Mouse (Mus musculus) yolk sac, embryonic 10.5 days (tissue): ENCODE results near the gene B4galt3.

Experiments used
- DNase-seq: peaks from one replicate; pipeline ENCODE4 v3.0.0-alpha.2; 2017; ENCODE audit warnings: low spot score

The B4galt3 gene

GRCm38 (mm10) chr1:171269848-171270572 lies at the start of gene B4galt3:
Gene B4galt3 (plus strand): TSS chr1:171270328.
- peak; percentile 94 for DNase-seq

GRCm38 (mm10) chr1:171220871-171221270 lies 49.3 kb upstream of the B4galt3 start:
- DNase-seq, result peak; percentile 69

DNA sequence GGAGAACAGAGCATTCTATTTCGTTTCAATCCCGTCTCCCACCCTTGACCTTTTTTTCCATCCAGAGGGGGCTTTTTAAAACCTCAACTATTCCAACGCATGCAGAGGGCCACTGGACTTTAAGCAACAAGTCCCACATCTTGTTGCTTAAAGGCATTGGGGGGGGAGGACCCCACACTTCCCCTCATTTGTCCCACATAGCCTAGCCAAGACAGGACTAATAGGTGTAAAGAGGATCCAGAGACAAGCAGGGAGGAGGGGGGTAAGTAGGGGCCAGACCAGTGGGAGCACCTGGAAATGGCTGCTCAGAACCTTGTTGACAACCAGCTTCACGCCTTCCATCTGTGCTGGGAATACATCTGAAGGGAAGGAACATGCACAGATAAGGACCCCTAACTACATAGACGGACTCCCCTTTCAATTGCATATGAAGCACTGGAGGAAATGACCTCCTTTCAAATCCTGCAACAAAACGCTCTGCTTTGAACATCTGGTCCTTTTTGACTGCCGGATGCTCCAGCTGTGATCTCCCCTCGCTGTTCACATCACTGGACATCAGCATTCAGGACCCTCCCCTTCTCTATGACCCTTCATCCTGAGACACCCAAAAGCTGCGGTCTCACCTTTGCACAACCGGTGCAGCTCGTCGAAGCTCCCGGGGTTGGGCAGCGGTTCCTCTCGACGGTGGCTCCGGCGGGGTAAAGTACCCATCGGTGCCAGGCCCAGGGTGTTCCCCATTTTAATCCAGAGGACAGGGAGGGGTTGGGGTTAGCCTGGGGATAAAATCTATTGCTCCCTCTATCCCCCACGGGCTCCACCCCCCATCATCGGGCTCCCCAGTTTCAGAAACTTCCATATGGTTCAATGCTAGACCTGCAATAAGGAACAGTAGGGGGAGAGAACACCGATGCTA lies 48.6 kb upstream of the B4galt3 start:
- DNase-seq, result no peak

- DNase-seq, result peak; percentile 98
Measured at GRCm38 (mm10) chr1:171222238-171223155, 47.6 kb upstream of the B4galt3 start, which contains the start of gene Tomm40l. Gene Tomm40l (minus strand): TSS chr1:171222514.

DNA sequence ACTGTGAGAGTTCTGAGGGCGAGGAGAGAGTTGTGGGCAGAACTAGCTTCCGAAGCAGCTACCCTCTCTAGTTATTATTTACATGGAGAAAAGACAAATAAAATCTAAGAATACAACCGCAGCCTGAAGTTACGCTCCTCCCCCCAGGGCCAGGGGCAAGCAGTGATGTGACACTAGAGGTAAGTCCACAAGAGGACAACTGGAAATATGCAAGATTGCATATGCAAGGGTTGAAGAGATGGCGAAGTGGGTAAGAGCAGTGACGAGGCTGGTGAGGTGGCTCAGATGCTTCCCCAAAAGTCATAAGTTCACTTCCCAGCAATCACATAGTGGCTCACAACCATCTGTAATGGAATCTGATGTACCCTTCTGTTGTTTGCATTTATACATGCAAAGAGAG lies 47.0 kb upstream of the B4galt3 start:
- peak; percentile 17 for DNase-seq

- DNase-seq, result peak; percentile 85
Measured at GRCm38 (mm10) chr1:171223796-171224195, 46.3 kb upstream of the B4galt3 start.

- DNase-seq, result peak; percentile 87
Measured at GRCm38 (mm10) chr1:171224857-171225256, 45.3 kb upstream of the B4galt3 start, which contains the start of gene Apoa2. Gene Apoa2 (plus strand): TSS chr1:171225054.

DNA sequence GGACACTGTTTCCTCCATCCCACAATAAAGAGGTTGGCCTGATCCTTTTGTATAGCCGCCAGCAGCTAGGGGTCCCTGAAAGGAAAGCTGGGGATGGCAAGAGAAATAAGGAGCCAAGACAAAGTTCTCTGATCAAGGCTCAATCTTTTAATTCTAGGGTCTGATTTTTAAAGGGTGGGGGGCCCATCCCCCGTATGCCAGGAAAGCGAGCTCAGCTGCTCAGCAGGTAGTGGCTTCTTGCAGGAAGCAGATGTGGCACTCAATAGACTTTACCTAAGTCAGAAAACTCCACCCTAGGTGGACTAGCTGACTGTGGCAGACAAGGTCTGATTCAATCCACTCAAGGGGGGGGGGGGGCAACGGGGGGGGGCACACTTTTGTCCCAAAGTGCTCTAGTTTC lies 43.3 kb upstream of the B4galt3 start:
- peak; percentile 10 for DNase-seq

GRCm38 (mm10) chr1:171227879-171228278 lies 42.2 kb upstream of the B4galt3 start:
- peak; percentile 19 for DNase-seq

- no peak for DNase-seq
Measured at GRCm38 (mm10) chr1:171229750-171230149, 40.4 kb upstream of the B4galt3 start.

DNA sequence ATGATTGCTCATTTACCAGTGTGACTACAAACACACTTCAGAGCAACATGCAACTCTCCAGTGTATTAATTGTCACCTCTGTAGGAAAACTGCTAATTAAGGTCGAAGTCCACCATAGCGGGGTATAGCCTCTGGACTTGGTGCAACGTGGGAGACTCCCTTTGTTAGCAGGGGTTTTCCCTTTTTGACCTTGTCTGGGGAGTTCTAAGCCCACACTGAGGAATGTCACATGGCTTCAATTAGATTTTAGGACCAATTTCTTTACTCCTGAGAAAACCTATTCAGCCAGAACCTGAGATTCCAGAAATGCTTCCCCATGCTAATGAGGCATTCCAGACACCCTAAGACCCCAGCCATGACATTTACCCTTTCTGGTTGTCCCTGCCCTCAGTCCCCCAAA lies 39.9 kb upstream of the B4galt3 start:
- DNase-seq, result no peak

DNA sequence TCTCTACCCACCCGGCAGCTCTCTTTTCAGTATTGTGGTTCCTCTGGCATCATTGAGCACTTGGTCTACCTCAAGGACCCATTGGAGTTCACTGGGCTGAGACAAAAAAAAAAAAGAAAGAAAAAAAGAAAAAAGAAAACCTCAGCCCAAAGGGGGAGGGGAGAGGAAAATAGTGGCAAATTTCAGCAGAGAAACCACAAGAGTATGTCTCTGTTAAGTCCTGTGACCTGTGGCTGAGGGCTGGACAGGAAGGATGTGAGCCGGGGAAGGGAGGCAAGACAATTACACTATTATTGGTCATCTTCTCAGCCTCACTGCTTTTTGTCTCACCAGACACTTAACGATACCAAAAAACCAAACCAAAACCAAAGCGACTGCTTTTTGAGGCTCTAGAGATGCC lies 38.3 kb upstream of the B4galt3 start:
- no peak for DNase-seq

DNA sequence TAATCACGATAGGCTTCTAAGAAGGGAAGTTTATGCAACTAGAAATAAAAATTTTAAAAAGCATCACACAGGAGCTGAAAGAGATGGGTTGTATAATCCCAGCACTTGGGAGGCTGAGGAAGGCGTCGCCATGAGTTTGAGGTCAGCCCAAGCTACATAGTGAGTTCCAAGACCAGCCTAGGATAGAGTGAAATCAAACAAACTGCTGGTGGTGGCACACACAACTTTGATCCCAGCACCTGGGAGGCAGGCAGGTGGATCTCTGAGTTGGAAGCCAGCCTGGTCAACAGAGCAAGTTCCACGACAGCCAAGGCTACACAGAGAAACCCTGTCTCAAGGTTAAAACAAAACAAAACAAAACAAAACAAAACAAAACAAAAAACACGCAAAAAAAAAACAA lies 37.8 kb upstream of the B4galt3 start:
- no peak for DNase-seq

DNA sequence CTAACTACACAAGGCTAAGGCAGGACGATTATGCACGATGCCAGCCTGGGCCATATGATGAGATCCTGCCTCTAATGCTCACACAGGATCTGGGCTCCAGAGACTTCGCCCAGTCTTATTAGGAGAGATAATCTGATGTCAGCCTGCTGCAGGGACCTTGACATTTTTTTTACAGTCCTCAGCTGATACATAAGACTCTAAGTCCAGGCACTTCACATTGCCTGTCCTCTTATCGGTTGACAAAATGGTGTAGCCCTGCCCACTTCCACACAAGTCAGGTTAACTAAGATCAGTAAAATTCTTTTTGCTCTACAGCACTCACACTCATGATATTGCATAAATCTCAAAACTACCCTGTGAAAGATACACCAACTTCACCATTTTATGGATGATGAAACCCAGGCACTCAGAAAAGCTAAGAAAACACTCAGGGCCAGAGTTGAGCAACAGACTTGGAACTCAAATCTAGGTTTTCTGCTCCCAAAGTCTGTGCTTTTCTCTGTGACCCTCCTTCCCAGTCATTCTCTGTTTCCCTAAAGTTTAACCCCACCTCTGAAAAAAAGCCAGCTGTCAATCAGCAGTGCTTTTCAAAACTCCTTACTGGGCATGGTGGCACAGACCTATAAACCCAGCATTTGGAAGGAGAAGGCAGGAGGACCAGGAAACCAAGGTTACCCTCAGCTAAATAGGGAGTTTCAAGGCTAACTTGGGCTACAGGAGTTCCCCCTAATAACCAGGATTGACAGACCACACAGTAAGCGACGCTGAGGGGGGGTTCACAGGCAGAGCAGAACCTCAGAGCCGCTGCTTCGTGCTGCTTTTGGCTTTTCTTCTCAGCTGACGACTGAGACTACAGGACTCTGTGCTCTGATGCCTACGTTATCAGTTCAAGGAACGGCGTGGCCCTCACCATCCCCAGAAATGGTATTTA lies 37.1 kb upstream of the B4galt3 start:
- no peak for DNase-seq

DNA sequence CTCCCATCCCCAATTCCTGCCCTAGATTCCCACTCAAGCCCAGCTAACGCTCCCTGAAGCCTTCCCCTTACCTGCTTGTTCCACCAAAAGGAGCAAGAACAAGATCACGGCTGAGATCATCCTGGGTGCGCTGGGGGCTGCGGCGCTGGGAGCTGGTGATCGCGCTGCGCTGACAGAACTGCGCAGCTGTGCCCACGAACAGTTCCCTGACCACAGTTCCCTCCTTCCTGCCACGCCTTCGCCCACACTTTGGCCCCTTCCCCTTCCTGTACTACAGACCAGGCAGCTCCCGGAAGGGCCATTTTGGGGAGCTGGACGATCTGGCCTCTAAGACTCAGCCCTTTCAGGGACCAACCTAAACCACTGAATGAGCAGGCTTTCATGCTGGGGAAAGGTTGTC lies 36.0 kb upstream of the B4galt3 start, which contains the start of gene Fcer1g:
Fcer1g (minus strand) TSS at position 240 of the 400 bp plus-strand sequence.
- DNase-seq, result no peak

GRCm38 (mm10) chr1:171234538-171234937 lies 35.6 kb upstream of the B4galt3 start:
- no peak for DNase-seq

DNA sequence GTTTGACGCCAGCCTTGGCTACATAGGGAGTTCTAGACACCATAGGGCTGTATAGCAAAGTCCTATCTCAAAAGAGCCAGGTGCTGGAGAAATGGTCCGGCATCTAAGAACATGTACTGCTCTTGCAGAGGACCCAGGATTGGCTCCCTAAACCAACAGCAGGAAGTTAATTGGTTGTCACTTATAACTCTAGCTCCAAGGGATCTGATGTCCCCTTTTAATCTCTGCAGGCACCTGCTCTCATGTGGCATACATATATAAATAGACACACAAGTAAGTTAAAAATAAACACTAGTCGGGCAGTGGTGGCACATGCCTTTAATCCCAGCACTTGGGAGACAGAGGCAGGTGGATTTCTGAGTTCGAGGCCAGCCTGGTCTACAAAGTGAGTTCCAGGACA lies 34.3 kb upstream of the B4galt3 start:
- no peak for DNase-seq

- peak; percentile 85 for DNase-seq
Measured at GRCm38 (mm10) chr1:171237438-171237837, 32.7 kb upstream of the B4galt3 start.

GRCm38 (mm10) chr1:171238463-171238862 lies 31.7 kb upstream of the B4galt3 start:
- peak; percentile 77 for DNase-seq

- no peak for DNase-seq
Measured at GRCm38 (mm10) chr1:171239992-171240744, 30.0 kb upstream of the B4galt3 start.
